Mouse (Mus musculus): ENCODE results near the gene Gm20716. TPM values are rescaled to one million over a fixed set of nuclear protein-coding genes. Genes with fewer than 3 reads are reported as not detected.

Gene Gm20716
- total and polyA plus RNA-seq, 3 experiments, result 24.4 to 29.4 TPM; not detected in 1

- no peak for TF ChIP-seq ZKSCAN1 (IDR thresholded peaks at IDR 0.05; ENCODE audit: low read depth, low read length)
- TF ChIP-seq ZC3H11A (IDR thresholded peaks at IDR 0.05; ENCODE audit: low read depth, low read length), result no peak
- TF ChIP-seq SMC3 (IDR thresholded peaks at IDR 0.05; ENCODE audit: low read depth, low read length), result peak; percentile 30; the same call in 1 of the 2 replicates
- no peak for TF ChIP-seq MAFK (IDR thresholded peaks at IDR 0.05; ENCODE audit: borderline replicate concordance, low read depth, low read length)
These were observed 75.9 kb downstream of the Gm20716 start (continued) for GRCm38 (mm10) chr2:168154090-168154881.

DNA sequence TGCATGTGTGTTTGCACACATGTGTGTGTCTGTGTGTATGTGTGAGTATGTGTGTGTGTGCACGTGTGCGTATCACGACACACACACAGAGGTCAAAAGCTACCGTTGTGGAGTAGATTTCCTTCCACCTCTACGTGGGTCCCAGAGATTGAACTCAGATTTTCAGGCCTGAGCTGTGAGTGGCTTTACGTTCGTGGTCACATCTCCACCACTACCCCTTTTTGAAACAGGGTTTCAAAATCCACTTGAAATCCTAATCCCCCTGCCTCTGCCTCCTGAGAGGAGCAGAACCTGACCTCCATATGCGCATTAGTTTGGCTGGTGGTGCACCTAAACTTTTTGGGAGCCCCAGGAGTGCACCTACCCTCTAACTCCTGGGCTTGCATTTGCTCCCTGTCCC, 80.9 kb downstream of the Gm20716 start:
- no peaks in the 10 kb centered on the region; a peak in 1 of 4 replicates for H3K4me1 ChIP-seq (ENCODE audit: control insufficient read depth in 1 of 2, insufficient read depth in 2 of 2, low read length in 2 of 2)
- DNase-seq (ENCODE audit: low read depth, low spot score), result no peak
- H3K27me3 ChIP-seq (ENCODE audit: control insufficient read depth in 1 of 2, insufficient read depth in 2 of 2, low read length in 2 of 2), result no peaks in the 10 kb centered on the region; a peak in 1 of 4 replicates
- TF ChIP-seq BHLHE40 (IDR thresholded peaks at IDR 0.05; ENCODE audit: borderline replicate concordance, low read depth, low read length) (no peak), KAT2A (conservative IDR thresholded peaks at IDR 0.05; ENCODE audit: low read depth, low read length) (no peak), GATA1 (IDR thresholded peaks at IDR 0.05; ENCODE audit: low read depth, low read length) (no peak), ZMIZ1 (IDR thresholded peaks at IDR 0.05; ENCODE audit: low read depth, low read length) (no peak), NRF1 (IDR thresholded peaks at IDR 0.05; ENCODE audit: insufficient read depth, low read depth, low read length, poor library complexity, severe bottlenecking) (no peak), USF2 (IDR thresholded peaks at IDR 0.05; ENCODE audit: borderline replicate concordance in 1 of 2, insufficient read depth in 1 of 2, low read depth in 1 of 2, low read length in 2 of 2) (no peak), MXI1 (IDR thresholded peaks at IDR 0.05; ENCODE audit: low read depth, low read length) (no peak), JUND (IDR thresholded peaks at IDR 0.05; ENCODE audit: low read depth, low read length) (no peak)
- no peak overlapping the region for H3K27ac ChIP-seq (ENCODE audit: control insufficient read depth, low read depth, low read length)
- H3K9me3 ChIP-seq (replicated peaks; ENCODE audit: insufficient read depth, low read length), result no peaks in the 10 kb centered on the region
- H3K4me3 ChIP-seq (ENCODE audit: control insufficient read depth in 1 of 2, insufficient read depth in 1 of 2, low read depth in 2 of 2, low read length in 2 of 2), result no peak overlapping the region
- H3K36me3 ChIP-seq (ENCODE audit: control insufficient read depth in 1 of 2, insufficient read depth in 2 of 2, low read length in 2 of 2), result no peaks in the 10 kb centered on the region
- H3K79me2 ChIP-seq (ENCODE audit: control insufficient read depth, insufficient read depth, low read length, poor library complexity), result no peaks in the 10 kb centered on the region
- H3K9ac ChIP-seq (ENCODE audit: control insufficient read depth, low read depth, low read length, poor library complexity, severe bottlenecking), result no peak overlapping the region

DNA sequence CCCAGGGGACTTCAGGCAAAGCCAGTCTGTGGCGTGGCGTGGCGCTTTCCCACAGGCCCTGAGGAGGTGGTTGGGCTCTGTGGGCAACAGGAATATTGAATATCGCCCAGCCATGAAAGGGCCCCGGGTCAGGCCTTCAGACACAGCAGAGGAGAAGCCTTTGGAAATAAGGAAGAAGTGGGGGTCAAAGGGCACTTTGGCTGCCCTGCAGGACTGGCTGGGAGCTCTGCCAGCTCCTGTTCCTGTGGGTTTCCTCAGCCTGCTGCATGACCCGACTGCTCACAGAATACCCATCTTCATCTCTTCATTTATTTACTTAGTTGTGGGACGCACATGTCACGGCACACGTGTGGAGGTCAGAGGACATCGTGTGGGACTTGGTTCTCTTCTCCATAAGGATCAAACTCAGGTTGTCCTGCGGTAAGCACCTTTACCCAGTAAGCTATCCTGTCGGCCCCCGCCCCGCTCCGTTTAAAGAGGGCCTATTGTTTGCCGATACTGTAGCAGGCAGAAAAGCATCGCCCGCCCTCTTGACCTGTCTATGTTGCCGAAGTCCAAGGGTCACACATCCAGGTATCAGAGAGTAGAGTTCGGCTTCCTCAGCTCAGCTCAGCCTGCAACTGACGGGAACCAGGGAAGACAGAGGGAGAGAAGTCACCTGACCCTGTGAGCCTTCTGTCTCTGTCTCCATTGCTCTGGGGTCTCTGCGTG, 82.3 kb downstream of the Gm20716 start:
- H3K27me3 ChIP-seq (ENCODE audit: control insufficient read depth in 1 of 2, insufficient read depth in 2 of 2, low read length in 2 of 2), result no peaks in the 10 kb centered on the region; a peak in 1 of 4 replicates
- no peak overlapping the region for H3K9ac ChIP-seq (ENCODE audit: control insufficient read depth, low read depth, low read length, poor library complexity, severe bottlenecking)
- no peaks in the 10 kb centered on the region for H3K9me3 ChIP-seq (replicated peaks; ENCODE audit: insufficient read depth, low read length)
- H3K4me1 ChIP-seq (ENCODE audit: control insufficient read depth in 1 of 2, insufficient read depth in 2 of 2, low read length in 2 of 2), result no peaks in the 10 kb centered on the region
- H3K36me3 ChIP-seq (ENCODE audit: control insufficient read depth in 1 of 2, insufficient read depth in 2 of 2, low read length in 2 of 2), result no peaks in the 10 kb centered on the region
- DNase-seq (ENCODE audit: low read depth, low spot score), result no peak
- no peak overlapping the region for H3K4me3 ChIP-seq (ENCODE audit: control insufficient read depth in 1 of 2, insufficient read depth in 1 of 2, low read depth in 2 of 2, low read length in 2 of 2)
- no peak overlapping the region for H3K27ac ChIP-seq (ENCODE audit: control insufficient read depth, low read depth, low read length)
- TF ChIP-seq ZKSCAN1 (IDR thresholded peaks at IDR 0.05; ENCODE audit: low read depth, low read length) (no peak), USF1 (IDR thresholded peaks at IDR 0.05; ENCODE audit: low read depth, low read length) (no peak), USF2 (IDR thresholded peaks at IDR 0.05; ENCODE audit: borderline replicate concordance in 1 of 2, insufficient read depth in 1 of 2, low read depth in 1 of 2, low read length in 2 of 2) (no peak), UBTF (IDR thresholded peaks at IDR 0.05; ENCODE audit: borderline replicate concordance, insufficient read depth, low read depth, low read length) (no peak), POLR2A (IDR thresholded peaks at IDR 0.05; ENCODE audit: control insufficient read depth in 1 of 2, insufficient read depth in 1 of 2, low read depth in 1 of 2, low read length in 2 of 2, poor library complexity in 1 of 2) (no peak), ZC3H11A (IDR thresholded peaks at IDR 0.05; ENCODE audit: low read depth, low read length) (no peak), MAX (IDR thresholded peaks at IDR 0.05; ENCODE audit: low read length) (no peak), NELFE (IDR thresholded peaks at IDR 0.05; ENCODE audit: low read depth, low read length) (no peak), MYC (IDR thresholded peaks at IDR 0.05; ENCODE audit: low read depth, low read length) (no peak), SMC3 (IDR thresholded peaks at IDR 0.05; ENCODE audit: low read depth, low read length) (no peak)
- H3K79me2 ChIP-seq (ENCODE audit: control insufficient read depth, insufficient read depth, low read length, poor library complexity), result no peaks in the 10 kb centered on the region

All from MEL (cell line).